Mouse (Mus musculus) stomach, embryonic 16.5 days (tissue): ENCODE measurements around the gene Neurod1. TPM values are rescaled to one million over a fixed set of nuclear protein-coding genes. Genes with fewer than 3 reads are reported as not detected.

ENCODE experiments used
- ATAC-seq: fragments of 200-750 bp; cut with Nextera tagmentation; 2 replicates; pipeline ENCODE4 v1.8.0; 2017; ENCODE audit warnings: moderate number of reproducible peaks, moderate TSS enrichment; ENCODE audit not compliant: insufficient read depth, low FRiP score
- H3K27ac ChIP-seq: fragments of 300-500 bp; sonication (generic); 2 replicates; pipeline ENCODE4 v1.5.1; 2014; ENCODE audit warnings: low read length
- H3K27me3 ChIP-seq: fragments of 300-500 bp; sonication (generic); 2 replicates; pipeline ENCODE4 v1.6.1; 2014; ENCODE audit warnings: low read length, control low read depth, mixed read lengths; ENCODE audit not compliant: control insufficient read depth, insufficient read depth
- H3K36me3 ChIP-seq: fragments of 300-500 bp; sonication (generic); 2 replicates; pipeline ENCODE4 v1.6.1; 2014; ENCODE audit warnings: low read length; ENCODE audit not compliant: control insufficient read depth, insufficient read depth
- H3K4me1 ChIP-seq: fragments of 300-500 bp; sonication (generic); 2 replicates; pipeline ENCODE4 v1.6.1; 2014; ENCODE audit warnings: low read length, control low read depth, mixed read lengths; ENCODE audit not compliant: control insufficient read depth, insufficient read depth
- H3K4me2 ChIP-seq: fragments of 300-500 bp; sonication (generic); 2 replicates; pipeline ENCODE4 v1.6.1; 2014; ENCODE audit warnings: low read depth, low read length, mixed read lengths
- H3K4me3 ChIP-seq: fragments of 300-500 bp; sonication (generic); replicated peaks from 2 replicates; pipeline ENCODE4 v1.5.1; 2014; ENCODE audit warnings: mild to moderate bottlenecking, low read length
- H3K9ac ChIP-seq: fragments of 300-500 bp; sonication (generic); 2 replicates; pipeline ENCODE4 v1.6.1; 2014; ENCODE audit warnings: low read length
- H3K9me3 ChIP-seq: fragments of 300-500 bp; sonication (generic); replicated peaks from 2 replicates; pipeline ENCODE4 v1.6.1; 2016; ENCODE audit warnings: low read length, control low read depth; ENCODE audit not compliant: control insufficient read depth
- WGBS: fragments of 180-500 bp; shearing (Covaris S2); extraction: QIAGEN DNeasy Blood & Tissue Kit; methylation state at CpG from one replicate; pipeline ENCODE4 v1.1.7; 2014; 5-methylcytosine and 5-hydroxymethylcytosine counted together
- polyA plus RNA-seq: library from polyadenylated mRNA; unstranded; fragments of >200 nt; fragmentation: Nextera tagmentation; extraction: Ambion mirVana; gene quantifications from 2 replicates; pipeline ENCODE4 v1.2.1, GENCODE M21; 2015

The Neurod1 gene
- polyA plus RNA-seq, 1 experiment from 2014 or later = 1.8 TPM

DNA sequence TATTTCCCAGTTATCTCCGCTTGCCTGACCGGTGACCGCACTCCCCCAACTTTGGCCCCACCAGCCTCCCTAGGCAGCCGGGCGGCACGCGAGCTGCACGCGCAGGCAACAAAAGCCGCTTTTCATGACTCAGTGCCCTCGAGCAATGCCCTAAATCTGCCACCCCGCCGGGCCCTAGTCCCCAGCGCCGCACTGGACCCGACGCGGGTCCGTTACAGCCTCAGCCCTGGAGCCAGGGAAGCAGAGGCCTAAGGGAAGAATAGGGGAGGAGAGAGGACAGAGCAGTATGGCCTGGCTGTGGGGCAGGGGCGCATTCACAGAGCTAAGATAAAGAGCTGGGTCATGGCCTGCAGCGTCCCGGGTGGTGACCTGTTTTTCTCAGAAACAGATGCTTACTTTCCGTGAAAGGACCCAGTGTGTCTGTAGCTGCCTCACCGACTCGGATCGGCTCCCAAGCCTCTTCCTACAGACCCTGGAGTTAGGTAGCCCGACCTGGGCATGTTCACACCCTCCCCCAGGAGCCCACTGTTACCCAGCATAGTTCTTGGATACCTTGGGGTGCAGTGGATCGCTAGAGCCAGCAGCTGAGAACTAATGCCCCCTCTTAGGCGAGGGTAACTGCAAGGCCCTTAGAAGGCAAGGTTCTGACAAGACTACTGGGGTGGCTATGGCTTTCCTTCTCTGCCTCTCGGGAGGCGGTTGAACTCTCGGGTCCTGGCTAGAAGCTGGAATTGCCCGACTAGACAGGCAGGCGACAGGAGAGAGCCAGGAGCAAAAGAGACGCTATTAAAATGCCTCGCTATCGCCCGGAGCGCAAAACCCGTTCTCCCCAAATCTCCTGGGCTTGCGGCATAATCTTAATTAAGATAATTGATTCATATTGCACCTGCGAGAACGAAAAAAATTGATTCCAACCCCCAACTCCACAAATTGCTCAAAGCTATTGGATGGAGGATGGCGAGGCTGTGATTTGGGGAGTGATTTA, 2.8 kb upstream of the Neurod1 start:
- no peak for ATAC-seq
- H3K4me2 ChIP-seq = no peak overlapping the region
- 3% methylated on average over 44 of the region's 44 CpGs for WGBS

DNA sequence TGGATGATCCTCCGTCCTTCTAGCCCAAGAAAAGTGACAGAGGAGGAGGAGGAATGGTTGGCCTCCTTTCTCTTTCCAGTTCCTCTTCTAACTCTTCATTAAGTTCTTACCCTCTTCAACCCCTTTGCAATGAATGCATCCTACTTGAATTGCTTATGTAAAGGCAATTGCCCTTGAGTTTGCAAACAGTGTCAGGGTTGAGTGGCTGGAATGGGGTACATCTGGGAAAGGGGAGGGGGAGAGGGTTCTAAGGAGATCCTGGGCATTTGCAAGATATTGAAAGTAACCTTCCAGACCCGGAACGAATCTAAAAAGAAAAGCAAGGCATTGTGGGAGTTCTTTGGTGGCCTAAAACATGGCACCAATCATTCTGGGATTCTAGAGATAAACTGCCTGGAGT, 1.4 kb upstream of the Neurod1 start:
- H3K4me1 ChIP-seq = 0 out of 2 replicates have a peak, but pooled peaks cover 3% of the 10 kb centered on the region
- H3K27ac ChIP-seq = no peak overlapping the region
- peaks cover 80% of the 10 kb centered on the region for H3K27me3 ChIP-seq
- 26% methylated on average over 3 of the region's 3 CpGs for WGBS
- ATAC-seq = no peak
- no peak overlapping the region for H3K4me3 ChIP-seq
- H3K36me3 ChIP-seq = no peaks in the 10 kb centered on the region
- no peak overlapping the region for H3K4me2 ChIP-seq
- H3K9ac ChIP-seq = no peak overlapping the region
- no peaks in the 10 kb centered on the region for H3K9me3 ChIP-seq

More for the DNA sequence above, 2.8 kb upstream of the Neurod1 start:
- Histone ChIP-seq H3K9me3 (no peaks in the 10 kb centered on the region), H3K27me3 (peaks cover 73% of the 10 kb centered on the region), H3K27ac (no peak overlapping the region), H3K4me1 (no peaks in the 10 kb centered on the region), H3K4me3 (no peak overlapping the region), H3K9ac (no peak overlapping the region), H3K36me3 (no peaks in the 10 kb centered on the region)

DNA sequence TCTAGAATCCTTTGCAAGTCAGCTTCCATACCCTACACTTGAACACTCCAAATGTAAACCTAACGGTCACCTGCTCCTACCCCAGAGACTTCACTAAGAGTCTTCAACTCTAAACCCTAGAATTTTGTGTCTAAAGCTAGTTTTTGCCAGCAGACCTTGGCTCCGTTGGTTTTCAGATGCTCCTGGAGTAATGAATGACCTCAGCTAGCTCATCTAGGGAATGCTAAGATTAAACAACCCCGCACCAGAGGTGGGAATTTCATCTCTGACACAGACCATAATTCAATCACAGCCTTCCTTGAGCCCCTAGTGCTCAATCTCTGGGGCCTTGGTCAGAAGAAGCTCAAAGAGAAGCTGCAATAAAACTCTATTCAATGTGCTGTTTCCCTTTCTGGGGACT, 883 bp upstream of the Neurod1 start:
- Histone ChIP-seq H3K4me2 (no peak overlapping the region), H3K9me3 (no peaks in the 10 kb centered on the region), H3K4me3 (no peak overlapping the region), H3K4me1 (0 out of 2 replicates have a peak, but pooled peaks cover 3% of the 10 kb centered on the region), H3K9ac (no peak overlapping the region), H3K27me3 (peaks cover 76% of the 10 kb centered on the region), H3K36me3 (no peaks in the 10 kb centered on the region), H3K27ac (no peak overlapping the region)
- WGBS = 54% methylated on average over 3 of the region's 3 CpGs
- ATAC-seq = no peak

DNA sequence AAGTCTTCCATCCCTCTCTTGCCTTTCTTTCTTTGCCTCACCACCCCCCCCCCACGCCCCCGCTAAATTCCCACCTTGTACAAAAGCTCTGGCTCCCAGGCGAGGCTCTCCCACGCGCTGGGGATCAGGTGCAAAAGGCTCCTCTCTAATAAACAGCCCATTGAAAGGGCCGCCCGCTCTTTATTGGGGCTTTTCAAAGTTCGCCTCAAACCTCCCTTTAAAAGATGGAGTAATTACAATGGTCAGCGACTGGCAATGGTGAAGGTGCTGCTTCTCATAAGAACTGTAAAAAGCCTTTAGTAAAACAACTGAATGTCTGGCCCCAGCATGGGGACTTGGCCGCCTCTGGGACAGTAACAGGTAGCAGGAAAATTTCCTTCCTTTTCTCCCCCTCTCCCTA, 905 bp downstream of the Neurod1 start:
- WGBS = 3% methylated on average over 10 of the region's 10 CpGs

DNA sequence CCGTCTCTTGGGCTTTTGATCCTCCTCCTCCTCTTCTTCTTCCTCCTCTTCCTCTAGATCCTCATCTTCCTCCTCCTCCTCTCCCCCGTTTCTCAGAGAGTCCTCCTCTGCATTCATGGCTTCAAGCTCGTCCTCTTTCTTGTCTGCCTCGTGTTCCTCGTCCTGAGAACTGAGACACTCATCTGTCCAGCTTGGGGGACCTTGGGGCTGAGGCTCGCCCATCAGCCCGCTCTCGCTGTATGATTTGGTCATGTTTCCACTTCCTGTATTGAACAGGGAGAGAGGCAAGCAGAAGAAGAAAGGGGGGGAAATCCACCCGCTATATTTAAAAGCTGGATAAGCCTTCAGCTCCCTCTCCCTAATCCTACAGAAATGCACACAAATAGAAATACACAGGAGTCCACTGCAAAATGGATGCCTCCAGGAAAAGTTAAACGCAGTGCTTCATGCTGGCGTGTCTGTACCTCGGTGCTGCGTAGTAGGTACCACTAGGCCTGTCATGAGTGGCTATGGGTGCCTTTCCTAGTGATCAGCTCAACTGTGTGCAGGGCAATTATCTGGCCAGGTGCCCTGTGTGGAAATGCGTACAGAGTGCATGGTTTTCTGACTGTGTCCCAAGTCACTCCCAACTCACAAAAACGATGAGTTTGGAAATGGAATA, 1.6 kb downstream of the Neurod1 start:
- Histone ChIP-seq H3K4me2 (no peak overlapping the region), H3K4me3 (no peak overlapping the region), H3K9me3 (no peaks in the 10 kb centered on the region), H3K27me3 (peaks cover 63% of the 10 kb centered on the region), H3K27ac (no peak overlapping the region), H3K36me3 (no peaks in the 10 kb centered on the region), H3K9ac (no peak overlapping the region), H3K4me1 (0 out of 2 replicates have a peak, but pooled peaks cover 3% of the 10 kb centered on the region)
- 17% methylated on average over 15 of the region's 15 CpGs for WGBS
- ATAC-seq = no peak

More for the DNA sequence above, 905 bp downstream of the Neurod1 start:
- Histone ChIP-seq H3K36me3 (no peaks in the 10 kb centered on the region), H3K9me3 (no peaks in the 10 kb centered on the region), H3K27me3 (peaks cover 70% of the 10 kb centered on the region), H3K4me2 (no peak overlapping the region), H3K27ac (no peak overlapping the region), H3K9ac (no peak overlapping the region), H3K4me3 (no peak overlapping the region), H3K4me1 (0 out of 2 replicates have a peak, but pooled peaks cover 3% of the 10 kb centered on the region)
- no peak for ATAC-seq

DNA sequence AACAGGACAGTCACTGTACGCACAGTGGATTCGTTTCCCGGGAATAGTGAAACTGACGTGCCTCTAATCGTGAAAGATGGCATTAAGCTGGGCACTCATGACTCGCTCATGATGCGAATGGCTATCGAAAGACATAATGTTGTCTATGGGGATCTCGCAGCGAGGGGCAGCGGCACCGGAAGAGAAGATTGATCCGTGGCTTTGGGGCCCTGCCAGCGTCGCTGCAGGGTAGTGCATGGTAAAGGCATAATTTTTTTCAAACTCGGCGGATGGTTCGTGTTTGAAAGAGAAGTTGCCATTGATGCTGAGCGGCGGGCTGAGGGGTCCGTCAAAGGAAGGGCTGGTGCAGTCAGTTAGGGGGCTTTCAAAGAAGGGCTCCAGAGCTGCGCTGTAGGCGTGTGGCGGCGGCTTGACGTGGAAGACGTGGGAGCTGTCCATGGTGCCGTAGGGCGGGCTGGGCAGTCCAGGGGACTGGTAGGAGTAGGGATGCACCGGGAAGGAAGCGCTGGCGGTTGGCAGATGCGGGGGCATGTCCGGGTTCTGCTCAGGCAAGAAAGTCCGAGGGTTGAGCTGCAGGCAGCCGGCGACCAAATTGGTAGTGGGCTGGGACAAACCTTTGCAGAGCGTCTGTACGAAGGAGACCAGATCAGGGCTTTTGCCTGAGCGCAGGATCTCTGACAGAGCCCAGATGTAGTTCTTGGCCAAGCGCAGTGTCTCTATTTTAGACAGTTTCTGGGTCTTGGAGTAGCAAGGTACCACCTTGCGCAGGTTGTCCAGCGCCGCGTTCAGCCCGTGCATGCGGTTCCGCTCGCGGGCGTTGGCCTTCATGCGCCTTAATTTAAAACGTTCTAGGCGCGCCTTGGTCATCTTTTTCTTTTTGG, 2.4 kb downstream of the Neurod1 start:
- Histone ChIP-seq H3K27ac (no peak overlapping the region), H3K9me3 (no peaks in the 10 kb centered on the region), H3K4me1 (0 out of 2 replicates have a peak, but pooled peaks cover 3% of the 10 kb centered on the region), H3K36me3 (no peaks in the 10 kb centered on the region), H3K4me3 (peak overlapping the region; percentile 56), H3K4me2 (peak overlapping the region; percentile 90), H3K27me3 (peaks cover 55% of the 10 kb centered on the region), H3K9ac (no peak overlapping the region)
- peak; percentile 87; the same call in 1 of the 2 replicates for ATAC-seq
- 3% methylated on average over 55 of the region's 55 CpGs for WGBS

DNA sequence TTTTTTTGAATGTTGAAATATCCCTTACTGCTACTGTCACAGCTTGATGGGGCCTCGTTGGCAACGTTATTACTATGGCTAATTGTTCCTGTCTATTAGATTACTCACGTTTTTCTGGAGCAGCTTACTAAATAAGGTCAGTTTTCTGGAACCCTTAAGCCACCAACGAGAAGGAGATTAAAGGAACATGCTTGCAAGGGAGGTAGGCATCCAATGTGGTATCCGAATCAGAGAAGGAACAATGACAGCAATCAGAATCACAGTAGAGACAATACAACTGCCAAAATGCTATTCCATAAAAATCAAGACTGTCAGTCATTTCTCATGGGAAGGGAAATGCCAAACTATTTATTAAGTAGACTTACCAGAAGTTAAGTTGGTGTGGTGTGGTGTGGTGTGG, 5.1 kb downstream of the Neurod1 start:
- Histone ChIP-seq H3K27ac (no peak overlapping the region), H3K27me3 (peaks cover 28% of the 10 kb centered on the region)
- 42% methylated on average over 5 of the region's 5 CpGs for WGBS

DNA sequence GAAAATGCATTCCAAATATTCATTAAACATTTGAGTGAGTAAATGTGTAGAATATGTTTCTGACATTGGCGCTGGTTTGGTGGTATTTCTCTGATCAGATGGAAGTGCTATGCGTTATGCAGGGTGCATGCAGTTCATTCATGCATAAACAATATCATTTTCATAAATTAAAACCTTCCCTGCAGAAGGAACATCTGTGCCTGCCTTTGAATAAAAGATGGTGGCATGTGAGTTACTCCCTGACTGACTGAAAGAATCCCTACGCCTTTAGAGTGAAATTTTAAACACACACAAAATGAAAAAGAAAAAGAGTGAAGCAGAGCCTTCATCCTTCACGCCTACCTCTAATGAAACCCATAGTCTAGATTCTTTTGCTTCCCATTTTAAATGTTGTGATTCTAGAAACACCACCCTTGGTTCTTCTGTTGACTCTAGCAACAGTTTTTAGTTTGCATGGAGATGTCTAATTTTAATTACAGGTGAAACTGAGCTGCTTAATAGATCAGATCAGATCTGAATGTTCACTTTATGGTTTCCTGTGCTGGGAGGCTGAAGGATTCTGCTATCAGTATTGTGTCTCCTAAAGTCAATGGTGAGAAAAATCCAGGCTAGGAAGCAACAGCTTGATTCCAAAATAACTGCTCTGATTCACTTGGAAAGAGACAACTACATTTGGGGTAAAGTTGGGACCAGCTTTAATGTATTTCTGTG, 5.7 kb downstream of the Neurod1 start:
- WGBS = 70% methylated on average over 4 of the region's 4 CpGs
- no peak overlapping the region for H3K9ac ChIP-seq

More for the DNA sequence above, 5.1 kb downstream of the Neurod1 start:
- no peak for ATAC-seq
- no peaks in the 10 kb centered on the region for H3K36me3 ChIP-seq
- no peaks in the 10 kb centered on the region for H3K9me3 ChIP-seq
- H3K4me2 ChIP-seq = no peak overlapping the region
- H3K9ac ChIP-seq = no peak overlapping the region
- H3K4me3 ChIP-seq = no peak overlapping the region
- H3K4me1 ChIP-seq = 0 out of 2 replicates have a peak, but pooled peaks cover 3% of the 10 kb centered on the region

More for the DNA sequence above, 5.7 kb downstream of the Neurod1 start:
- Histone ChIP-seq H3K9me3 (no peaks in the 10 kb centered on the region), H3K27me3 (peaks cover 22% of the 10 kb centered on the region), H3K4me3 (no peak overlapping the region), H3K36me3 (no peaks in the 10 kb centered on the region), H3K4me1 (0 out of 2 replicates have a peak, but pooled peaks cover 3% of the 10 kb centered on the region), H3K27ac (no peak overlapping the region), H3K4me2 (no peak overlapping the region)
- ATAC-seq = no peak
